Mouse (Mus musculus): ENCODE measurements at regions not wholly inside any gene's neighbourhood (a gene's known extent, or its start where the extent isn't known, plus 50 kb on each side); places are given as distances from the start of the nearest gene placed in this dataset.

GRCm38 (mm10) chr3:103465132-103465690, 109.8 kb upstream of the Syt6 start:
- no peaks in the 10 kb centered on the region for H3K9me3 ChIP-seq (replicated peaks)
- no peak overlapping the region for H3K27ac ChIP-seq (replicated peaks)
- H3K9ac ChIP-seq (replicated peaks) = no peak overlapping the region
- H3K36me3 ChIP-seq = no peaks in the 10 kb centered on the region
- no peak overlapping the region for H3K4me3 ChIP-seq (replicated peaks)
- no peaks in the 10 kb centered on the region for H3K27me3 ChIP-seq (replicated peaks)
- no peak overlapping the region for H3K4me2 ChIP-seq
- peaks cover 18% of the 10 kb centered on the region for H3K4me1 ChIP-seq
- WGBS = 82% methylated on average over 7 of the region's 7 CpGs
- no peak for ATAC-seq (ENCODE audit: low FRiP score)

GRCm38 (mm10) chr3:103465948-103466347, 109.1 kb upstream of the Syt6 start:
- no peak overlapping the region for H3K27ac ChIP-seq (replicated peaks)
- peaks cover 18% of the 10 kb centered on the region for H3K4me1 ChIP-seq
- H3K9ac ChIP-seq (replicated peaks) = no peak overlapping the region
- H3K36me3 ChIP-seq = no peaks in the 10 kb centered on the region
- ATAC-seq (ENCODE audit: low FRiP score) = no peak
- H3K4me3 ChIP-seq (replicated peaks) = no peak overlapping the region
- no peak overlapping the region for H3K4me2 ChIP-seq
- no peaks in the 10 kb centered on the region for H3K9me3 ChIP-seq (replicated peaks)
- 69% methylated on average over 2 of the region's 2 CpGs for WGBS
- no peaks in the 10 kb centered on the region for H3K27me3 ChIP-seq (replicated peaks)

- 86% methylated on average over 15 of the region's 15 CpGs for whole genome bisulfite sequencing
- Histone ChIP-seq H3K4me3 (replicated peaks) (no peak overlapping the region), H3K27ac (replicated peaks) (no peak overlapping the region), H3K9ac (replicated peaks) (no peak overlapping the region), H3K9me3 (replicated peaks) (no peaks in the 10 kb centered on the region), H3K27me3 (replicated peaks) (no peaks in the 10 kb centered on the region), H3K4me2 (no peak overlapping the region), H3K4me1 (no peaks in the 10 kb centered on the region), H3K36me3 (no peaks in the 10 kb centered on the region)
- ATAC-seq (ENCODE audit: low FRiP score) = no peak
Measured at GRCm38 (mm10) chr3:103470586-103471400, 104.2 kb upstream of the Syt6 start.

GRCm38 (mm10) chr3:103472598-103472997, 102.4 kb upstream of the Syt6 start:
- H3K4me2 ChIP-seq = no peak overlapping the region
- H3K9ac ChIP-seq (replicated peaks) = no peak overlapping the region
- no peaks in the 10 kb centered on the region for H3K27me3 ChIP-seq (replicated peaks)
- no peak overlapping the region for H3K27ac ChIP-seq (replicated peaks)
- H3K9me3 ChIP-seq (replicated peaks) = no peaks in the 10 kb centered on the region
- WGBS = 86% methylated on average over 10 of the region's 10 CpGs
- no peak for ATAC-seq (ENCODE audit: low FRiP score)
- H3K4me1 ChIP-seq = no peaks in the 10 kb centered on the region
- H3K36me3 ChIP-seq = no peaks in the 10 kb centered on the region
- no peak overlapping the region for H3K4me3 ChIP-seq (replicated peaks)

- no peaks in the 10 kb centered on the region for H3K9me3 ChIP-seq (replicated peaks)
- H3K4me1 ChIP-seq = no peaks in the 10 kb centered on the region
- no peaks in the 10 kb centered on the region for H3K36me3 ChIP-seq
- no peak overlapping the region for H3K4me2 ChIP-seq
- no peak for ATAC-seq (ENCODE audit: low FRiP score)
- 78% methylated on average over 2 of the region's 2 CpGs for whole genome bisulfite sequencing
- no peak overlapping the region for H3K9ac ChIP-seq (replicated peaks)
- H3K4me3 ChIP-seq (replicated peaks) = no peak overlapping the region
- H3K27ac ChIP-seq (replicated peaks) = no peak overlapping the region
- no peaks in the 10 kb centered on the region for H3K27me3 ChIP-seq (replicated peaks)
Measured at GRCm38 (mm10) chr3:103473336-103473735, 101.7 kb upstream of the Syt6 start.

GRCm38 (mm10) chr3:103479845-103480543, 95.0 kb upstream of the Syt6 start:
- H3K4me3 ChIP-seq (replicated peaks) = no peak overlapping the region
- no peak for ATAC-seq (ENCODE audit: low FRiP score)
- H3K36me3 ChIP-seq = no peaks in the 10 kb centered on the region
- H3K27me3 ChIP-seq (replicated peaks) = no peaks in the 10 kb centered on the region
- H3K9ac ChIP-seq (replicated peaks) = no peak overlapping the region
- no peaks in the 10 kb centered on the region for H3K9me3 ChIP-seq (replicated peaks)
- 70% methylated on average over 2 of the region's 2 CpGs for WGBS
- no peaks in the 10 kb centered on the region for H3K4me1 ChIP-seq
- H3K27ac ChIP-seq (replicated peaks) = no peak overlapping the region
- no peak overlapping the region for H3K4me2 ChIP-seq

GRCm38 (mm10) chr3:103480676-103481075, 94.4 kb upstream of the Syt6 start:
- Histone ChIP-seq H3K9ac (replicated peaks) (no peak overlapping the region), H3K9me3 (replicated peaks) (no peaks in the 10 kb centered on the region), H3K4me3 (replicated peaks) (no peak overlapping the region), H3K4me1 (no peaks in the 10 kb centered on the region), H3K27ac (replicated peaks) (no peak overlapping the region), H3K27me3 (replicated peaks) (no peaks in the 10 kb centered on the region), H3K36me3 (no peaks in the 10 kb centered on the region), H3K4me2 (no peak overlapping the region)
- no peak for ATAC-seq (ENCODE audit: low FRiP score)
- 84% methylated on average over 7 of the region's 7 CpGs for WGBS

GRCm38 (mm10) chr3:103483316-103483715, 91.7 kb upstream of the Syt6 start:
- no peak overlapping the region for H3K4me3 ChIP-seq (replicated peaks)
- no peak for ATAC-seq (ENCODE audit: low FRiP score)
- WGBS = 90% methylated on average over 2 of the region's 2 CpGs
- H3K4me1 ChIP-seq = no peaks in the 10 kb centered on the region
- H3K27me3 ChIP-seq (replicated peaks) = no peaks in the 10 kb centered on the region
- no peaks in the 10 kb centered on the region for H3K36me3 ChIP-seq
- no peaks in the 10 kb centered on the region for H3K9me3 ChIP-seq (replicated peaks)
- no peak overlapping the region for H3K9ac ChIP-seq (replicated peaks)
- H3K4me2 ChIP-seq = no peak overlapping the region
- H3K27ac ChIP-seq (replicated peaks) = no peak overlapping the region

- H3K4me1 ChIP-seq = no peaks in the 10 kb centered on the region
- H3K4me3 ChIP-seq (replicated peaks) = no peak overlapping the region
- H3K27ac ChIP-seq (replicated peaks) = no peak overlapping the region
- no peaks in the 10 kb centered on the region for H3K9me3 ChIP-seq (replicated peaks)
- H3K27me3 ChIP-seq (replicated peaks) = no peaks in the 10 kb centered on the region
- no peak overlapping the region for H3K9ac ChIP-seq (replicated peaks)
- H3K36me3 ChIP-seq = no peaks in the 10 kb centered on the region
- H3K4me2 ChIP-seq = no peak overlapping the region
- WGBS = 80% methylated on average over 3 of the region's 3 CpGs
- ATAC-seq (ENCODE audit: low FRiP score) = no peak
Measured at GRCm38 (mm10) chr3:103483762-103484161, 91.3 kb upstream of the Syt6 start.

GRCm38 (mm10) chr3:103489786-103490185, 85.2 kb upstream of the Syt6 start:
- WGBS = 83% methylated on average over 4 of the region's 4 CpGs

GRCm38 (mm10) chr3:103490966-103491365, 84.1 kb upstream of the Syt6 start:
- 85% methylated on average over 4 of the region's 4 CpGs for whole genome bisulfite sequencing

More at GRCm38 (mm10) chr3:103489786-103490185, 85.2 kb upstream of the Syt6 start:
- Histone ChIP-seq H3K4me2 (no peak overlapping the region), H3K9ac (replicated peaks) (no peak overlapping the region), H3K9me3 (replicated peaks) (no peaks in the 10 kb centered on the region), H3K27ac (replicated peaks) (no peak overlapping the region), H3K27me3 (replicated peaks) (no peaks in the 10 kb centered on the region), H3K4me3 (replicated peaks) (no peak overlapping the region), H3K36me3 (no peaks in the 10 kb centered on the region), H3K4me1 (no peaks in the 10 kb centered on the region)
- ATAC-seq (ENCODE audit: low FRiP score) = no peak

GRCm38 (mm10) chr3:103492211-103492610, 82.8 kb upstream of the Syt6 start:
- WGBS = 91% methylated on average over 3 of the region's 3 CpGs
- no peaks in the 10 kb centered on the region for H3K4me1 ChIP-seq

More at GRCm38 (mm10) chr3:103490966-103491365, 84.1 kb upstream of the Syt6 start:
- no peaks in the 10 kb centered on the region for H3K9me3 ChIP-seq (replicated peaks)
- no peak overlapping the region for H3K27ac ChIP-seq (replicated peaks)
- no peak overlapping the region for H3K4me2 ChIP-seq
- no peak overlapping the region for H3K4me3 ChIP-seq (replicated peaks)
- no peak overlapping the region for H3K9ac ChIP-seq (replicated peaks)
- no peaks in the 10 kb centered on the region for H3K4me1 ChIP-seq
- ATAC-seq (ENCODE audit: low FRiP score) = no peak
- no peaks in the 10 kb centered on the region for H3K36me3 ChIP-seq
- H3K27me3 ChIP-seq (replicated peaks) = no peaks in the 10 kb centered on the region

More at GRCm38 (mm10) chr3:103492211-103492610, 82.8 kb upstream of the Syt6 start:
- Histone ChIP-seq H3K9me3 (replicated peaks) (no peaks in the 10 kb centered on the region), H3K9ac (replicated peaks) (no peak overlapping the region), H3K4me3 (replicated peaks) (no peak overlapping the region), H3K27ac (replicated peaks) (no peak overlapping the region), H3K36me3 (no peaks in the 10 kb centered on the region), H3K4me2 (no peak overlapping the region), H3K27me3 (replicated peaks) (no peaks in the 10 kb centered on the region)
- no peak for ATAC-seq (ENCODE audit: low FRiP score)
